Mouse (Mus musculus) neural tube, embryonic 13.5 days (tissue): Measurements from ENCODE around the gene Mrps18b. TPM values are rescaled to one million over a fixed set of nuclear protein-coding genes. Genes with fewer than 3 reads are reported as not detected.

Experiments used
- ATAC-seq: fragments of 200-750 bp; cut with Nextera tagmentation; 2 replicates; pipeline ENCODE4 v1.8.0; 2017; ENCODE audit warnings: low read depth, mild to moderate bottlenecking, moderate TSS enrichment, moderate library complexity
- H3K27ac ChIP-seq: fragments of 300-500 bp; sonication (generic); replicated peaks from 2 replicates; pipeline ENCODE4 v1.5.1; 2015; ENCODE audit warnings: moderate library complexity, mild to moderate bottlenecking, inconsistent platforms
- H3K27me3 ChIP-seq: fragments of 300-500 bp; sonication (generic); 2 replicates; pipeline ENCODE4 v1.6.1; 2015; ENCODE audit warnings: mild to moderate bottlenecking, inconsistent platforms
- H3K36me3 ChIP-seq: fragments of 300-500 bp; sonication (generic); 2 replicates; pipeline ENCODE4 v1.6.1; 2015; ENCODE audit warnings: mild to moderate bottlenecking, inconsistent platforms
- H3K4me1 ChIP-seq: fragments of 300-500 bp; sonication (generic); replicated peaks from 2 replicates; pipeline ENCODE4 v1.6.1; 2015; ENCODE audit warnings: inconsistent platforms
- H3K4me2 ChIP-seq: fragments of 300-500 bp; sonication (generic); 2 replicates; pipeline ENCODE4 v1.6.1; 2015; ENCODE audit warnings: inconsistent platforms, mild to moderate bottlenecking, moderate library complexity
- H3K4me3 ChIP-seq: fragments of 300-500 bp; sonication (generic); 2 replicates; pipeline ENCODE4 v1.5.1; 2015; ENCODE audit warnings: mild to moderate bottlenecking, inconsistent platforms
- H3K9ac ChIP-seq: fragments of 300-500 bp; sonication (generic); 2 replicates; pipeline ENCODE4 v1.6.1; 2015; ENCODE audit warnings: moderate library complexity, mild to moderate bottlenecking, inconsistent platforms
- H3K9me3 ChIP-seq: fragments of 300-500 bp; sonication (generic); 2 replicates; pipeline ENCODE4 v1.6.1; 2016; ENCODE audit warnings: inconsistent platforms
- WGBS: fragments of 180-500 bp; shearing (Covaris S2); methylation state at CpG from one replicate; pipeline ENCODE4 v1.1.7; 2015; 5-methylcytosine and 5-hydroxymethylcytosine counted together
- polyA plus RNA-seq: library from polyadenylated mRNA; unstranded; fragments of >200 nt; fragmentation: Nextera tagmentation; extraction: Ambion mirVana; gene quantifications from 2 replicates; pipeline ENCODE4 v1.2.1, GENCODE M21; 2015

Mrps18b gene
- polyA plus RNA-seq, 1 experiment from 2014 or later = 62.7 TPM

GRCm38 (mm10) chr17:35868961-35869345, 47.2 kb downstream of the Mrps18b start:
- Histone ChIP-seq H3K4me1 (peaks cover 83% of the 10 kb centered on the region), H3K36me3 (peaks cover 27% of the 10 kb centered on the region), H3K27me3 (no peaks in the 10 kb centered on the region), H3K27ac (peak overlapping the region; percentile 98), H3K4me2 (peak overlapping the region; percentile 100), H3K4me3 (peak overlapping the region; percentile 81), H3K9ac (peak overlapping the region; percentile 95), H3K9me3 (no peaks in the 10 kb centered on the region)
- no peak for ATAC-seq
- 10% methylated on average over 7 of the region's 7 CpGs for WGBS

GRCm38 (mm10) chr17:35868165-35868820, 47.9 kb downstream of the Mrps18b start:
- no peak for ATAC-seq

GRCm38 (mm10) chr17:35866911-35867890, 49.0 kb downstream of the Mrps18b start:
- Histone ChIP-seq H3K9ac (peak overlapping the region; percentile 95), H3K4me3 (peak overlapping the region; percentile 81), H3K4me2 (peak overlapping the region; percentile 100), H3K4me1 (peaks cover 66% of the 10 kb centered on the region), H3K36me3 (peaks cover 15% of the 10 kb centered on the region), H3K27me3 (no peaks in the 10 kb centered on the region), H3K9me3 (no peaks in the 10 kb centered on the region), H3K27ac (peak overlapping the region; percentile 98)
- 8% methylated on average over 26 of the region's 26 CpGs for WGBS
- no peak for ATAC-seq

More at GRCm38 (mm10) chr17:35868165-35868820, 47.9 kb downstream of the Mrps18b start:
- Histone ChIP-seq H3K27ac (peak overlapping the region; percentile 98), H3K9me3 (no peaks in the 10 kb centered on the region), H3K27me3 (no peaks in the 10 kb centered on the region), H3K4me3 (peak overlapping the region; percentile 81), H3K4me1 (peaks cover 77% of the 10 kb centered on the region), H3K4me2 (peak overlapping the region; percentile 100), H3K36me3 (peaks cover 21% of the 10 kb centered on the region), H3K9ac (peak overlapping the region; percentile 95)
- WGBS = 33% methylated on average over 17 of the region's 17 CpGs

- Histone ChIP-seq H3K9ac (peak overlapping the region; percentile 95), H3K27ac (peak overlapping the region; percentile 98), H3K27me3 (no peaks in the 10 kb centered on the region), H3K9me3 (no peaks in the 10 kb centered on the region), H3K4me3 (peak overlapping the region; percentile 81), H3K36me3 (peaks cover 13% of the 10 kb centered on the region), H3K4me2 (peak overlapping the region; percentile 100), H3K4me1 (peaks cover 65% of the 10 kb centered on the region)
- peak; percentile 43 for ATAC-seq
- WGBS = under 1% methylated on average over 38 of the region's 38 CpGs
Measured at GRCm38 (mm10) chr17:35866281-35866831, 49.8 kb downstream of the Mrps18b start.

- under 1% methylated on average over 48 of the region's 48 CpGs for WGBS
- peaks cover 61% of the 10 kb centered on the region for H3K4me1 ChIP-seq
Measured at GRCm38 (mm10) chr17:35865481-35866280, 50.5 kb downstream of the Mrps18b start, which contains the start of gene Ppp1r18. Gene Ppp1r18 (plus strand): TSS chr17:35865593.

GRCm38 (mm10) chr17:35864832-35865353, 51.3 kb downstream of the Mrps18b start:
- Histone ChIP-seq H3K9ac (peak overlapping the region; percentile 95), H3K36me3 (peaks cover 4% of the 10 kb centered on the region), H3K4me2 (peak overlapping the region; percentile 100), H3K27me3 (no peaks in the 10 kb centered on the region), H3K27ac (peak overlapping the region; percentile 98), H3K4me1 (peaks cover 56% of the 10 kb centered on the region), H3K9me3 (no peaks in the 10 kb centered on the region), H3K4me3 (peak overlapping the region; percentile 81)
- 18% methylated on average over 10 of the region's 10 CpGs for WGBS
- no peak for ATAC-seq

More at GRCm38 (mm10) chr17:35865481-35866280, 50.5 kb downstream of the Mrps18b start, which contains the start of gene Ppp1r18:
- Histone ChIP-seq H3K4me2 (peak within 1 kb of the TSS; percentile 100), H3K27me3 (no peaks in the 10 kb centered on the region), H3K36me3 (peaks cover 6% of the 10 kb centered on the region), H3K27ac (peak within 1 kb of the TSS; percentile 98), H3K9ac (peak within 1 kb of the TSS; percentile 95), H3K9me3 (no peaks in the 10 kb centered on the region), H3K4me3 (peak within 1 kb of the TSS; percentile 81)
- ATAC-seq = peak; percentile 63

- Histone ChIP-seq H3K4me2 (peak within 1 kb of the TSS; percentile 70), H3K9me3 (no peaks in the 10 kb centered on the region), H3K27me3 (no peaks in the 10 kb centered on the region), H3K4me3 (peak within 1 kb of the TSS; percentile 78), H3K9ac (peak within 1 kb of the TSS; percentile 83), H3K36me3 (peaks cover 19% of the 10 kb centered on the region), H3K4me1 (peaks cover 24% of the 10 kb centered on the region), H3K27ac (peak within 1 kb of the TSS; percentile 96)
- WGBS = under 1% methylated on average over 47 of the region's 47 CpGs
- peak; percentile 90 for ATAC-seq
Measured at GRCm38 (mm10) chr17:35861198-35861857, 54.9 kb downstream of the Mrps18b start, which contains the start of gene Nrm. Gene Nrm (plus strand): TSS chr17:35861318.

GRCm38 (mm10) chr17:35860831-35861197, 55.4 kb downstream of the Mrps18b start:
- Histone ChIP-seq H3K36me3 (peaks cover 19% of the 10 kb centered on the region), H3K9me3 (no peaks in the 10 kb centered on the region), H3K4me2 (peak overlapping the region; percentile 70), H3K4me1 (peaks cover 24% of the 10 kb centered on the region), H3K27ac (peak overlapping the region; percentile 96), H3K27me3 (no peaks in the 10 kb centered on the region), H3K4me3 (peak overlapping the region; percentile 78), H3K9ac (peak overlapping the region; percentile 83)
- 4% methylated on average over 12 of the region's 12 CpGs for WGBS
- peak; percentile 3; the same call in 1 of the 2 replicates for ATAC-seq
